9 mouse cellular contexts compared by ENCODE assay signal in the genomic region with DNA sequence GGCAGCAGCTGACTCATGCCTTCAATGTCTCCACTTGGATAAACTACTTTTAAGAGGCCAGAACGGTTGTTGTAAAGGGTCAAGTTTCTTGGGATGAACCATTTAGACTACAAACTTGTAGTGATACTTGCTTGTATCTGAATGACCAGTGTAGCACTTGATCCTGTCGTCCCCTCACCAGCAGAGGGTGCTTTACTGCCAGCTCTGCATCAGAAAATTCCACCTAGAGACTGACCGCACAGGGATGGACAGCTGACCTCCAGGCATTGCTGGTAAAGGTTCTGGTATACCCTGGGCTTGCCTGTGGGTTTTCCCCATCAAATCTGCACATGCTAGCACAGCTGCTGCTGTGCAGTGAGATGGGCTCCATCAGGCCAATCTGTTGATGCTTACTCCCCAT. TPM values are rescaled to one million over a fixed set of nuclear protein-coding genes. Genes with fewer than 3 reads are reported as not detected.
DNase-seq lines count a peak whose midpoint lies in the region; ATAC-seq and TF ChIP-seq lines count a peak whose summit lies in the region.
"Had no signal": no experiment of that assay in that cellular context is flagged by ENCODE, and none has a peak within 500 bp of the region (broad histone marks: within the 10 kb centered on the region; RNA-seq: fewer than 3 reads in every experiment).

No protein-coding gene starts in this region.

- DNase-seq in cerebellum, postnatal 14 days, result peak; percentile 51 to 59
- no peak for DNase-seq in cerebellum, adult 11-12 months
- peak; percentile 41 for DNase-seq in midbrain, embryonic 10.5 days (ENCODE audit: low spot score)
- DNase-seq in embryo, embryonic 9.5 days (ENCODE audit: extremely low spot score), result peak; percentile 45
- peak; percentile 48 for DNase-seq in lung, postnatal 0 days (ENCODE audit: low spot score)
- DNase-seq in right cerebral cortex, postnatal 14 days, result no peak
- DNase-seq in Muller cell, postnatal 12 days (ENCODE audit: inconsistent ontology term), result no peak

- peaks cover 82% of the 10 kb centered on the region for H3K36me3 ChIP-seq in midbrain, embryonic 10.5 days
- peaks cover 57% of the 10 kb centered on the region for H3K36me3 ChIP-seq in midbrain, embryonic 13.5 days
- H3K36me3 ChIP-seq in lung, postnatal 0 days (ENCODE audit: insufficient read depth, low read length), result peaks cover 7% of the 10 kb centered on the region; the same call in 1 of the 2 replicates

- H3K4me1 ChIP-seq in midbrain, embryonic 10.5 days, result peaks cover 12% of the 10 kb centered on the region
- peaks cover 16% of the 10 kb centered on the region for H3K4me1 ChIP-seq in midbrain, embryonic 13.5 days (replicated peaks)
- no peaks in the 10 kb centered on the region for H3K4me1 ChIP-seq in lung, postnatal 0 days (ENCODE audit: insufficient read depth, low read depth, low read length)

- no peaks in the 10 kb centered on the region for H3K9me3 ChIP-seq in midbrain, embryonic 10.5 days (replicated peaks)
- H3K9me3 ChIP-seq in midbrain, embryonic 13.5 days, result no peaks in the 10 kb centered on the region
- H3K9me3 ChIP-seq in lung, postnatal 0 days (ENCODE audit: low read length), result no peaks in the 10 kb centered on the region
- H3K9me3 ChIP-seq: lung, embryonic 15.5 days had no signal

- no peak for ATAC-seq in midbrain, embryonic 13.5 days
- 0 out of 2 replicates have a peak, but pooled peaks have one; percentile 43 for ATAC-seq in lung, postnatal 0 days

- no peaks in the 10 kb centered on the region for H3K27me3 ChIP-seq in midbrain, embryonic 10.5 days (ENCODE audit: low read depth, poor library complexity, severe bottlenecking)
- H3K27me3 ChIP-seq in midbrain, embryonic 13.5 days, result no peaks in the 10 kb centered on the region
- no peaks in the 10 kb centered on the region for H3K27me3 ChIP-seq in lung, postnatal 0 days (replicated peaks; ENCODE audit: insufficient read depth, low read length)
- H3K27me3 ChIP-seq: lung, embryonic 15.5 days had no signal

- H3K27ac ChIP-seq in midbrain, embryonic 10.5 days (replicated peaks), result no peak overlapping the region
- no peak overlapping the region for H3K27ac ChIP-seq in midbrain, embryonic 13.5 days
- H3K27ac ChIP-seq in lung, postnatal 0 days (ENCODE audit: low read length), result no peak overlapping the region
- H3K27ac ChIP-seq: lung, embryonic 15.5 days had no signal

- H3K9ac ChIP-seq in midbrain, embryonic 13.5 days (replicated peaks), result no peak overlapping the region
- H3K9ac ChIP-seq in lung, postnatal 0 days (replicated peaks; ENCODE audit: low read depth), result no peak overlapping the region
- H3K9ac ChIP-seq: lung, embryonic 15.5 days had no signal

- 44% methylated on average over 3 of the region's 3 CpGs for WGBS in midbrain, embryonic 10.5 days
- 32% methylated on average over 3 of the region's 3 CpGs for WGBS in midbrain, embryonic 13.5 days
- 35% methylated on average over 3 of the region's 3 CpGs for WGBS in lung, postnatal 0 days

- H3K4me2 ChIP-seq in midbrain, embryonic 13.5 days (replicated peaks), result no peak overlapping the region
- no peak overlapping the region for H3K4me2 ChIP-seq in lung, postnatal 0 days (replicated peaks; ENCODE audit: low read depth, low read length)
- H3K4me2 ChIP-seq: lung, embryonic 15.5 days had no signal

- TF ChIP-seq EP300 in lung, postnatal 0 days (IDR thresholded peaks at IDR 0.05), result no peak

- no peak overlapping the region for H3K4me3 ChIP-seq in midbrain, embryonic 10.5 days
- no peak overlapping the region for H3K4me3 ChIP-seq in midbrain, embryonic 13.5 days (replicated peaks)
- H3K4me3 ChIP-seq in lung, postnatal 0 days (ENCODE audit: low read depth, low read length), result no peak overlapping the region
- H3K4me3 ChIP-seq: lung, embryonic 15.5 days had no signal

- peak; percentile 71 for TF ChIP-seq CTCF in lung, postnatal 0 days (IDR thresholded peaks at IDR 0.05)

RNA-seq across cellular contexts. Expression of gene Dph7, which starts 1.3 kb away (rescaled TPM):
- 33.9 and 36.3 TPM in 2 replicates for polyA plus RNA-seq in midbrain, embryonic 10.5 days (2016; fragmentation: Nextera tagmentation; extraction: Ambion mirVana)
- 36.3 and 41.8 TPM in 2 replicates for polyA plus RNA-seq in midbrain, embryonic 13.5 days (2015; fragmentation: Nextera tagmentation; extraction: Ambion mirVana)
- polyA plus RNA-seq in lung, postnatal 0 days (2015; fragmentation: Nextera tagmentation; extraction: Ambion mirVana), result 12.3 and 13.3 TPM in 2 replicates

RNA-seq across cellular contexts. Expression of gene Zmynd19, which starts 11.3 kb away (rescaled TPM):
- 22.8 and 23.2 TPM in 2 replicates for polyA plus RNA-seq in midbrain, embryonic 10.5 days (2016; fragmentation: Nextera tagmentation; extraction: Ambion mirVana)
- 12.3 and 20.4 TPM in 2 replicates for polyA plus RNA-seq in midbrain, embryonic 13.5 days (2015; fragmentation: Nextera tagmentation; extraction: Ambion mirVana)
- polyA plus RNA-seq in lung, postnatal 0 days (2015; fragmentation: Nextera tagmentation; extraction: Ambion mirVana), result 5.0 and 7.3 TPM in 2 replicates

RNA-seq across cellular contexts. Expression of gene Mrpl41, which starts 14.0 kb away (rescaled TPM):
- 139 and 143 TPM in 2 replicates for polyA plus RNA-seq in midbrain, embryonic 10.5 days (2016; fragmentation: Nextera tagmentation; extraction: Ambion mirVana)
- 162 and 172 TPM in 2 replicates for polyA plus RNA-seq in midbrain, embryonic 13.5 days (2015; fragmentation: Nextera tagmentation; extraction: Ambion mirVana)
- 90.0 and 98.4 TPM in 2 replicates for polyA plus RNA-seq in lung, postnatal 0 days (2015; fragmentation: Nextera tagmentation; extraction: Ambion mirVana)

RNA-seq across cellular contexts. Expression of gene Pnpla7, which starts 14.9 kb away (rescaled TPM):
- 5.0 and 5.3 TPM in 2 replicates for polyA plus RNA-seq in midbrain, embryonic 10.5 days (2016; fragmentation: Nextera tagmentation; extraction: Ambion mirVana)
- 3.3 and 4.2 TPM in 2 replicates for polyA plus RNA-seq in midbrain, embryonic 13.5 days (2015; fragmentation: Nextera tagmentation; extraction: Ambion mirVana)
- polyA plus RNA-seq in lung, postnatal 0 days (2015; fragmentation: Nextera tagmentation; extraction: Ambion mirVana), result 8.4 and 8.6 TPM in 2 replicates

RNA-seq across cellular contexts. Expression of gene Arrdc1, which starts 25.9 kb away (rescaled TPM):
- polyA plus RNA-seq in midbrain, embryonic 10.5 days (2016; fragmentation: Nextera tagmentation; extraction: Ambion mirVana), result 16.0 and 16.2 TPM in 2 replicates
- polyA plus RNA-seq in midbrain, embryonic 13.5 days (2015; fragmentation: Nextera tagmentation; extraction: Ambion mirVana), result 19.2 and 19.7 TPM in 2 replicates
- 174 and 180 TPM in 2 replicates for polyA plus RNA-seq in lung, postnatal 0 days (2015; fragmentation: Nextera tagmentation; extraction: Ambion mirVana)

Comparison
In these comparisons a context has a peak if more than half of its experiments do, and no peak if none do; other contexts are left out.
1. DNase-seq: peak in cerebellum, postnatal 14 days (2 of 2), midbrain, embryonic 10.5 days (single experiment), embryo, embryonic 9.5 days (single experiment) and lung, postnatal 0 days (single experiment); none in cerebellum, adult 11-12 months (single experiment), right cerebral cortex, postnatal 14 days (single experiment) and Muller cell, postnatal 12 days (single experiment).